Mouse (Mus musculus): ENCODE data around the gene Hoxb3. TPM values are rescaled to one million over a fixed set of nuclear protein-coding genes. Genes with fewer than 3 reads are reported as not detected.

Hoxb3 gene
- polyA plus RNA-seq, 1 experiment = 5.6 TPM

GRCm38 (mm10) chr11:96280399-96281378, 42.4 kb upstream of the Hoxb3 start:
- TF ChIP-seq CTCF (IDR thresholded peaks at IDR 0.05; ENCODE audit: control insufficient read depth, insufficient read depth, insufficient replicate concordance, low read depth, low read length) (no peak), POLR2A (IDR thresholded peaks at IDR 0.05; ENCODE audit: control insufficient read depth, low read depth, low read length) (no peak)
- no peaks in the 10 kb centered on the region for H3K36me3 ChIP-seq (ENCODE audit: control insufficient read depth, insufficient read depth, low read length)
- peaks cover 8% of the 10 kb centered on the region for H3K4me1 ChIP-seq (ENCODE audit: control insufficient read depth, insufficient read depth, low read length)
- H3K4me3 ChIP-seq (ENCODE audit: control insufficient read depth, low read depth, low read length) = no peak overlapping the region
- H3K27ac ChIP-seq (ENCODE audit: control insufficient read depth, insufficient read depth, low read depth, low read length) = no peak overlapping the region
- H3K27me3 ChIP-seq (ENCODE audit: control insufficient read depth, insufficient read depth, low read length) = peaks cover 24% of the 10 kb centered on the region

DNA sequence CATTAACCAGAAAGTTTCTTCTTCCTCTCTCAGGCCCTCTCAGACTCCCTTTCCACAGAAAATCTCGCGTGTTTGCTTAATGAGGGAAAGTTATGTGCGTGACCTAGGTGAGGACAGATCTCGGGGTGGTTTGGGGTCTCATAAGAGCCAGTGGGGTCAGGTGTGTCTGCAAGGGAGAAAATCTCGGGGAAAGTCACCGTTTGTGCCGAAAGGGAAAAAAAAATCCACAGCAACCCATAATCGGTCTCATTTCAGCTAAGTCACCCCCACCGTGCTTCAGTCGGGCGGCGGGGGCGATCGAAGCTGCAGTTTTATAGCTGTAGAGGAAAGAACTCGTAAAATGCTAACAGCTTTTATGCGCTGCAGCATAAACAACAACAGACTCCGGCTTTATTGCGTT, 41.7 kb upstream of the Hoxb3 start:
- H3K4me3 ChIP-seq (ENCODE audit: control insufficient read depth, low read depth, low read length) = no peak overlapping the region
- peaks cover 24% of the 10 kb centered on the region for H3K27me3 ChIP-seq (ENCODE audit: control insufficient read depth, insufficient read depth, low read length)

GRCm38 (mm10) chr11:96281855-96282570, 41.1 kb upstream of the Hoxb3 start, which contains the start of gene Hoxb8:
Hoxb8 (plus strand) TSS chr11:96281905.
- Histone ChIP-seq H3K4me1 (ENCODE audit: control insufficient read depth, insufficient read depth, low read length) (peaks cover 12% of the 10 kb centered on the region), H3K4me3 (ENCODE audit: control insufficient read depth, low read depth, low read length) (no peak within 1 kb of the TSS), H3K27ac (ENCODE audit: control insufficient read depth, insufficient read depth, low read depth, low read length) (no peak within 1 kb of the TSS), H3K27me3 (ENCODE audit: control insufficient read depth, insufficient read depth, low read length) (peaks cover 24% of the 10 kb centered on the region), H3K36me3 (ENCODE audit: control insufficient read depth, insufficient read depth, low read length) (no peaks in the 10 kb centered on the region)
- TF ChIP-seq CTCF (IDR thresholded peaks at IDR 0.05; ENCODE audit: control insufficient read depth, insufficient read depth, insufficient replicate concordance, low read depth, low read length) (no peak), POLR2A (IDR thresholded peaks at IDR 0.05; ENCODE audit: control insufficient read depth, low read depth, low read length) (no peak)

More for the DNA sequence above, 41.7 kb upstream of the Hoxb3 start:
- Histone ChIP-seq H3K4me1 (ENCODE audit: control insufficient read depth, insufficient read depth, low read length) (peaks cover 9% of the 10 kb centered on the region), H3K27ac (ENCODE audit: control insufficient read depth, insufficient read depth, low read depth, low read length) (no peak overlapping the region), H3K36me3 (ENCODE audit: control insufficient read depth, insufficient read depth, low read length) (no peaks in the 10 kb centered on the region)
- TF ChIP-seq POLR2A (IDR thresholded peaks at IDR 0.05; ENCODE audit: control insufficient read depth, low read depth, low read length) (no peak), CTCF (IDR thresholded peaks at IDR 0.05; ENCODE audit: control insufficient read depth, insufficient read depth, insufficient replicate concordance, low read depth, low read length) (no peak)

- Histone ChIP-seq H3K4me3 (ENCODE audit: control insufficient read depth, low read depth, low read length) (no peak overlapping the region; the same call in 1 of the 2 replicates), H3K27ac (ENCODE audit: control insufficient read depth, insufficient read depth, low read depth, low read length) (no peak overlapping the region), H3K4me1 (ENCODE audit: control insufficient read depth, insufficient read depth, low read length) (peaks cover 10% of the 10 kb centered on the region), H3K36me3 (ENCODE audit: control insufficient read depth, insufficient read depth, low read length) (no peaks in the 10 kb centered on the region), H3K27me3 (ENCODE audit: control insufficient read depth, insufficient read depth, low read length) (peaks cover 24% of the 10 kb centered on the region)
- TF ChIP-seq POLR2A (IDR thresholded peaks at IDR 0.05; ENCODE audit: control insufficient read depth, low read depth, low read length) (no peak), CTCF (IDR thresholded peaks at IDR 0.05; ENCODE audit: control insufficient read depth, insufficient read depth, insufficient replicate concordance, low read depth, low read length) (no peak)
Measured at GRCm38 (mm10) chr11:96282795-96283430, 40.2 kb upstream of the Hoxb3 start.

DNA sequence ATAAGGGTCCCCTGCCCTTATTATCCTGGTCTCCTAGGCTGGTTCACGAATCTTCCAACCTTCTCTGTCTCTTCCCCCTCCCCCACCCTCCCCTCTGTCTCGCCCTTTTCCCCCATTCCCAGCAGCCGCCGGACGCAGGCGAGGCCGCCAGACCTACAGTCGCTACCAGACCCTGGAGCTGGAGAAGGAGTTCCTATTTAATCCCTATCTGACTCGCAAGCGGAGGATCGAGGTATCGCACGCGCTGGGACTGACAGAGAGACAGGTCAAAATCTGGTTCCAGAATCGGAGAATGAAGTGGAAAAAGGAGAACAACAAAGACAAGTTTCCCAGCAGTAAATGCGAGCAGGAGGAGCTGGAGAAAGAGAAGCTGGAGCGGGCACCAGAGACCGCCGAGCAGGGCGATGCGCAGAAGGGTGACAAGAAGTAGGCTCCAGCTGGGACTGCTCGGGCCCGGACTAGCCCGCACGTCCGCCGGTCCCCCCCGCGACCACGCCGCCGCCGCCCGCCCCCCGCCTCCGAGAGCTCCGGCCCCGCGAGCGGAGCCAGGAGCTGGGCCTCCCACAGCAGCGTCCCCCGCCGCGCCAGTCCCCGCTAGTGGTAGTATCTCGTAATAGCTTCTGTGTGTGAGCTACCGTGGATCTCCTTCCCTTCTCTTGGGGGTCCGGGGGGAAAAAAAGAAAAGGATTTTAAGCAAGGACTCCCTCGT, 38.9 kb upstream of the Hoxb3 start:
- peak overlapping the region; percentile 38; the same call in 1 of the 2 replicates for H3K4me3 ChIP-seq (ENCODE audit: control insufficient read depth, low read depth, low read length)
- peaks cover 10% of the 10 kb centered on the region for H3K4me1 ChIP-seq (ENCODE audit: control insufficient read depth, insufficient read depth, low read length)
- no peak overlapping the region for H3K27ac ChIP-seq (ENCODE audit: control insufficient read depth, insufficient read depth, low read depth, low read length)
- H3K36me3 ChIP-seq (ENCODE audit: control insufficient read depth, insufficient read depth, low read length) = no peaks in the 10 kb centered on the region
- peaks cover 21% of the 10 kb centered on the region for H3K27me3 ChIP-seq (ENCODE audit: control insufficient read depth, insufficient read depth, low read length)
- TF ChIP-seq POLR2A (IDR thresholded peaks at IDR 0.05; ENCODE audit: control insufficient read depth, low read depth, low read length) (no peak), CTCF (IDR thresholded peaks at IDR 0.05; ENCODE audit: control insufficient read depth, insufficient read depth, insufficient replicate concordance, low read depth, low read length) (no peak)

- peaks cover 17% of the 10 kb centered on the region for H3K27me3 ChIP-seq (ENCODE audit: control insufficient read depth, insufficient read depth, low read length)
- H3K4me1 ChIP-seq (ENCODE audit: control insufficient read depth, insufficient read depth, low read length) = peaks cover 10% of the 10 kb centered on the region
- no peak overlapping the region for H3K4me3 ChIP-seq (ENCODE audit: control insufficient read depth, low read depth, low read length)
- H3K27ac ChIP-seq (ENCODE audit: control insufficient read depth, insufficient read depth, low read depth, low read length) = no peak overlapping the region
- H3K36me3 ChIP-seq (ENCODE audit: control insufficient read depth, insufficient read depth, low read length) = no peaks in the 10 kb centered on the region
- TF ChIP-seq POLR2A (IDR thresholded peaks at IDR 0.05; ENCODE audit: control insufficient read depth, low read depth, low read length) (no peak), CTCF (IDR thresholded peaks at IDR 0.05; ENCODE audit: control insufficient read depth, insufficient read depth, insufficient replicate concordance, low read depth, low read length) (no peak)
Measured at GRCm38 (mm10) chr11:96284774-96285734, 38.1 kb upstream of the Hoxb3 start.
